Mouse (Mus musculus): ENCODE data around the gene Dnmt1. TPM values are rescaled to one million over a fixed set of nuclear protein-coding genes. Genes with fewer than 3 reads are reported as not detected.

Gene Dnmt1
- 47.6 and 55.9 TPM in 2 replicates for polyA plus RNA-seq (2012; rRNA removed)
- 43.1 and 48.6 TPM in 2 replicates for polyA plus RNA-seq (2014; fragmentation: Nextera tagmentation; extraction: Ambion mirVana)

DNA sequence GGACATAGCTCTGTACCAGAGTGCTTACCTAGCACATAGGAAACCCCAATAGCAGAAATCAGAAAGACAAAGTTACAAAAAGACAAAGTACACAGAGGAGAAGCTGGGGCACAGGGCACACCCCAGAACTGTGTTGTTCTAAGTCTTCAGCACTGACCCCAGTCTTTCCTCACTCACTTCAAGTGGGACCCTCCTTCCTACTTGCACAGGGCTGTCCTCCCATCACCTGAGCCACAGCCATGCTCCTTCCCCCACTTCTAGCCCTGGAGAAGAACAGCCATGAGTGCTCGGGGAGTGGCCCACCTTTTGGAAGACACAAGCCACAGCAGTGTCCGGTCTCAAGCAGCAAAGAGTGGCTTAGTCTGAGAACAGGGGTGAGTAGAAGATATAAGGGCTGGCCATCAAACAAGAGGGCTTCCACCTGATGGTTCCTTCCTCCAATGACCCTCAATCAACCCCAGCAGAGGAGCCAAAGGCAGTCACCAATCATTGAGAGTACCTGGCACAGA is at the start of gene Dnmt1:
Gene Dnmt1 (minus strand): TSS at position 459 of the 509 bp plus-strand sequence.
- Histone ChIP-seq H3K4me3 (ENCODE audit: insufficient read depth in 1 of 2, low read depth in 2 of 2, low read length in 2 of 2) (no peak within 1 kb of the TSS), H3K4me1 (replicated peaks; ENCODE audit: control insufficient read depth in 2 of 2, insufficient read depth in 2 of 2, low read length in 1 of 2) (no peaks in the 10 kb centered on the region), H3K9me3 (ENCODE audit: control insufficient read depth, low read length) (no peaks in the 10 kb centered on the region), H3K27ac (no peak within 1 kb of the TSS), H3K9ac (replicated peaks) (no peak within 1 kb of the TSS), H3K4me2 (ENCODE audit: low read depth) (no peak within 1 kb of the TSS), H3K27me3 (ENCODE audit: control insufficient read depth, insufficient read depth, low read length) (no peaks in the 10 kb centered on the region), H3K36me3 (replicated peaks; ENCODE audit: control insufficient read depth, insufficient read depth, low read depth) (no peaks in the 10 kb centered on the region)
- 65% methylated on average over 2 of the region's 2 CpGs for WGBS (ENCODE audit: insufficient replicate concordance)
- no peak for DNase-seq (ENCODE audit: low read depth in 3 of 3, low spot score in 3 of 3)
- TF ChIP-seq EP300 (IDR thresholded peaks at IDR 0.05; ENCODE audit: low read depth) (no peak), CTCF (IDR thresholded peaks at IDR 0.05; ENCODE audit: low read depth) (no peak)
- ATAC-seq (ENCODE audit: insufficient read depth), result no peak

DNA sequence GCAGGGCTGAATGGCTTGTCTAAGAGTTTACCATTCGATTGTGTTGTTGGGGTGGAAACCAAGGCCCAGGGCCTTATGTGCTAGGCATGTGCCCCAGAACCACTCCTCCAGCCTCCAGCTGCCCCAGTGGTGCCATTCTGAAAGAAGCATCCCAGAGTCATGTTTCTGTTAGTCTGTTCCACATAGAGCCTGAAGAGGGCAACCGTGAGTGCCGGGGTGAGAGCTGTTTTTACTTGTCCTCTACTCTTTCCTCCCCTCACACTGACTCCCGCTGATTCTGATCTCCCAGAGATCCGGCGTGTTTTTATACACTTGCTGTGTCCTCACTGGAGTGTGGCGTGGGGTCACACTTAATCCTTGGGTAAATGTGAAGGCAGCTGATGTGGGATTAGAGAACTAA is 48.3 kb upstream of the Dnmt1 start:
- peaks cover 9 to 15% of the 10 kb centered on the region in 2 experiments for H3K4me1 ChIP-seq (replicated peaks; ENCODE audit: control insufficient read depth in 2 of 2, insufficient read depth in 2 of 2, low read length in 1 of 2)
- 71% methylated on average over 7 of the region's 7 CpGs for whole genome bisulfite sequencing (ENCODE audit: insufficient replicate concordance)
- H3K4me3 ChIP-seq (ENCODE audit: insufficient read depth in 1 of 2, low read depth in 2 of 2, low read length in 2 of 2), result no peak overlapping the region
- TF ChIP-seq EP300 (IDR thresholded peaks at IDR 0.05; ENCODE audit: low read depth) (no peak), CTCF (IDR thresholded peaks at IDR 0.05; ENCODE audit: low read depth) (peak; percentile 55)
- ATAC-seq (ENCODE audit: insufficient read depth), result no peak
- no peak overlapping the region for H3K4me2 ChIP-seq (ENCODE audit: low read depth)
- no peaks in the 10 kb centered on the region for H3K9me3 ChIP-seq (ENCODE audit: control insufficient read depth, low read length)
- no peaks in the 10 kb centered on the region; the same call in 1 of the 2 replicates for H3K36me3 ChIP-seq (replicated peaks; ENCODE audit: control insufficient read depth, insufficient read depth, low read depth)
- no peak for DNase-seq (ENCODE audit: low read depth in 3 of 3, low spot score in 3 of 3)
- no peak overlapping the region for H3K27ac ChIP-seq
- no peaks in the 10 kb centered on the region for H3K27me3 ChIP-seq (ENCODE audit: control insufficient read depth, insufficient read depth, low read length)
- H3K9ac ChIP-seq (replicated peaks), result no peak overlapping the region

DNA sequence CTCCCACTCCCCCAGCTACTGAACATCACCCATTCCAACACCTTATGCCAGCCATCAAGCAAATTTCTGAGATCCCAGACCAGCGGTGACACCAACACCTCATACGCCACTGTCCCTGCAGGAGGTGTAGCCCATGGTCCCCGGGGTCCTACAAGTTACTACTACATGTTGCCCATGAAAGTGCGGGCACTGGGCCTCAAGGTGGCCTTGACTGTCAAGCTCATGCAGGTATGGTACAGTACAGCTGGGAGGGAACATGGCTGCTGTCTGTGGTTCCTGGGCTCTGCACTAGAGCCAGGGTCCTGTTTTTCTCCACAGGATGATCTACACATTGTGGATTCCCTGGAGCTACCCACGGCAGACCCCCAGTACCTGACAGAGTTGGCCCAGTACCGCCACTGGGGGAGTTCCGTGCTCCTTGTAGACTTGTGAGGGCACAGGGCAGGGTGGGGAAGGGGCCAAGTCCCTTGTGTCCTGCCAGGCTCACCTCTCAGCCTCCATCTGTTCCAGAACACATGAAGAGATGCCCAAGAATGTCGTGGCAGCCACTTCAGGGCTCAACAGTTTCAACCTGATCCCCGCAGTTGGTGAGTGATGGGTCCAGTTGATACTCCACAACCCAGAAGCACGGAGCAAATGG is 47.7 kb upstream of the Dnmt1 start:
- no peak overlapping the region for H3K4me3 ChIP-seq (ENCODE audit: insufficient read depth in 1 of 2, low read depth in 2 of 2, low read length in 2 of 2)
- no peaks in the 10 kb centered on the region for H3K27me3 ChIP-seq (ENCODE audit: control insufficient read depth, insufficient read depth, low read length)
- H3K9ac ChIP-seq (replicated peaks), result no peak overlapping the region
- DNase-seq (ENCODE audit: low read depth in 3 of 3, low spot score in 3 of 3) (no peak), ATAC-seq (ENCODE audit: insufficient read depth) (no peak)
- H3K36me3 ChIP-seq (replicated peaks; ENCODE audit: control insufficient read depth, insufficient read depth, low read depth), result no peaks in the 10 kb centered on the region; the same call in 1 of the 2 replicates
- no peak overlapping the region for H3K4me2 ChIP-seq (ENCODE audit: low read depth)
- H3K9me3 ChIP-seq (ENCODE audit: control insufficient read depth, low read length), result no peaks in the 10 kb centered on the region
- WGBS (ENCODE audit: insufficient replicate concordance), result 86% methylated on average over 10 of the region's 10 CpGs
- H3K4me1 ChIP-seq (replicated peaks; ENCODE audit: control insufficient read depth in 2 of 2, insufficient read depth in 2 of 2, low read length in 1 of 2), result peaks cover 9 to 14% of the 10 kb centered on the region in 2 experiments
- H3K27ac ChIP-seq, result no peak overlapping the region
- no peak for TF ChIP-seq CTCF (IDR thresholded peaks at IDR 0.05; ENCODE audit: low read depth)
- TF ChIP-seq EP300 (IDR thresholded peaks at IDR 0.05; ENCODE audit: low read depth), result no peak

DNA sequence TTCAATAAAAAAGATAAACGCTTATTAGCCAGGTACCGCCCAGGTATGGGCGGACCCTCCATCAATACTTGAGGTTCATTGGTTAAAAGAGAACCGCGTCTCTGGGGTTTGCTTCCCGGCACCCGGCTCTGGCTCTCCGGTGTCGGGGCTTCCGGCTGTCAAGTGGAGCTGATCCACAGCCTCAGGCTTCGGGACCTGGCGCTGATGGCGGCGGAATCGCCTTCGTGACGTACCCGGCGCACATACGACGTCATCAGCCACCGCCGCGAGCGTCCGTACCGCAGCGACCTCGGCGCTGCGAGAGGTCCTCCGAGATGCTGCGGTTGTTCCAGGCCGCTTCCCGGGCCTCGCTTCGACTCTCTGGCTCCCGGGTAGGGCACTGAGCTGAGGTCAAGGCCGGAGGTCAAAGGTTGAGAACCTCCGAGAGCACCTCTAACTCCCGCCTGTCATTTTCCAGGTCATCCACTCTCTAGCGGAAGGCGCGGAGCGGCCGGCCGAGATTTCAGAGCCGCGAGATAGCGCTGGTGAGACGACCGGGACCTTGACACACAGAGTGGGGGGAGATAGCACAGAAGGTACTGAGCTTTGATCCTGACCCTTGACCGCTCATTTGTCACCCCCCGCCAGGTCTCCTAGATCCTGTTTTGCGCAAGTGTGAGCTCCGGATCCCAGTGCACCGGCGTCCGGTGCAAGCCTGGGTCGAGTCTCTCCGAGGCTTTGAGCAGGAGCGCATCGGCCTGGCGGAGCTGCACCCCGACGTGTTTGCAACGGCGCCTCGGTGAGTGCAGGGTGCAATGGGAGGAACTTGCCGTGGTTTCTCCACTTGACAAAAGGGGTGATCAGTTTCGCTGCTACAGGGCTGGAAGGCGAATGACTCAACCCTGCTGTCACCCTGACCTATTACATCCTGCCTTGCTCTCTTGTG is 43.2 kb upstream of the Dnmt1 start, which contains the start of gene Mrpl4:
Gene Mrpl4 (plus strand): TSS at position 112 of the 925 bp plus-strand sequence.
- peak; percentile 81 for ATAC-seq (ENCODE audit: insufficient read depth)
- H3K4me3 ChIP-seq (ENCODE audit: insufficient read depth in 1 of 2, low read depth in 2 of 2, low read length in 2 of 2), result peak within 1 kb of the TSS; percentile 72 to 83
- H3K36me3 ChIP-seq (replicated peaks; ENCODE audit: control insufficient read depth, insufficient read depth, low read depth), result no peaks in the 10 kb centered on the region; the same call in 1 of the 2 replicates
- peak within 1 kb of the TSS; percentile 61 for H3K9ac ChIP-seq (replicated peaks)
- H3K4me1 ChIP-seq (replicated peaks; ENCODE audit: control insufficient read depth in 2 of 2, insufficient read depth in 2 of 2, low read length in 1 of 2), result peaks cover 5% of the 10 kb centered on the region in 2 experiments; a peak in 3 of 4 replicates
- TF ChIP-seq EP300 (IDR thresholded peaks at IDR 0.05; ENCODE audit: low read depth) (no peak), CTCF (IDR thresholded peaks at IDR 0.05; ENCODE audit: low read depth) (0 out of 2 replicates have a peak, but pooled peaks have one; percentile 6)
- H3K27me3 ChIP-seq (ENCODE audit: control insufficient read depth, insufficient read depth, low read length), result no peaks in the 10 kb centered on the region
- H3K4me2 ChIP-seq (ENCODE audit: low read depth), result peak within 1 kb of the TSS; percentile 91
- no peaks in the 10 kb centered on the region for H3K9me3 ChIP-seq (ENCODE audit: control insufficient read depth, low read length)
- DNase-seq (ENCODE audit: low read depth in 3 of 3, low spot score in 3 of 3), result peak; percentile 74 to 75 (median 74)
- under 1% methylated on average over 72 of the region's 72 CpGs for WGBS (ENCODE audit: insufficient replicate concordance)
- peak within 1 kb of the TSS; percentile 82 for H3K27ac ChIP-seq
